Mouse (Mus musculus) left cerebral cortex, postnatal 14 days (tissue): ENCODE data around the gene Cend1. TPM values are rescaled to one million over a fixed set of nuclear protein-coding genes. Genes with fewer than 3 reads are reported as not detected.
"Not testable (repeated sequence)": the region's sequence is repeated elsewhere in the genome, so short reads cannot be mapped to it uniquely, and the experiment has no call there.

Source experiments
- DNase-seq, 2 experiments: peaks; one replicate each; pipeline ENCODE4 v3.0.0; 2021 to 2022; ENCODE audit warnings: low spot score in 2 of 2, mixed read lengths in 1 of 2
- intact Hi-C: fragments of 180-260 bp; cut with DNase I; formaldehyde crosslinking; loops from one replicate; pipeline ENCODE4 v1.15.1; 2025
- total RNA-seq, 2 experiments: library from RNA; stranded (reverse); gene quantifications; 2 replicates each; pipeline ENCODE4 v1.2.3; 2021

Cend1 gene
- total RNA-seq, 2 experiments from 2014 or later: 338 to 362 TPM

DNA sequence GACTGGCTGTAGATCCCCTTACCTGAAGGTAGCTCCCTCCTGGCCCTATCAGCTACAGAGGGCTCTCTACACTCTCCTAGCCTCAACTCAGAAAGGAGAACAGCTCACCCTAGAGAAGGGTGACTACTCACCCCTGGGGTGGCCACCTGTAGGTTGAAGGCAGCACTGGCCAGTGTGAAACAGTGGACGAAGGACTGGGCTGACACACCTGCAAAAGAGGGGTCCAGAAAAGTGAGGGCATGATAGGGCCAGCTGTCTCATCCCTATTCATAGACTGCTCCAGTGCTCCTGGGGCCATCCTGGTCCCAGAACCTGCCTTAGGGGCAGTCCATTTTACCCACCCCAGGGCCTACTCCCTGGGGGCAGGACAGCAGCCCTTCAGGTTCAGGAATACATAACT lies 17.6 kb downstream of the Cend1 start:
- DNase-seq: no peak
- intact Hi-C loops: no loop called here

GRCm38 (mm10) chr7:141410631-141411030 lies 18.7 kb downstream of the Cend1 start:
- DNase-seq: no peak
- intact Hi-C loops: no loop called here

GRCm38 (mm10) chr7:141408833-141409232 lies 20.5 kb downstream of the Cend1 start:
- intact Hi-C loops: loop anchor here (2.0 kb wide), 1 partner anchor 116 kb away; no protein-coding TSS in a partner anchor

DNA sequence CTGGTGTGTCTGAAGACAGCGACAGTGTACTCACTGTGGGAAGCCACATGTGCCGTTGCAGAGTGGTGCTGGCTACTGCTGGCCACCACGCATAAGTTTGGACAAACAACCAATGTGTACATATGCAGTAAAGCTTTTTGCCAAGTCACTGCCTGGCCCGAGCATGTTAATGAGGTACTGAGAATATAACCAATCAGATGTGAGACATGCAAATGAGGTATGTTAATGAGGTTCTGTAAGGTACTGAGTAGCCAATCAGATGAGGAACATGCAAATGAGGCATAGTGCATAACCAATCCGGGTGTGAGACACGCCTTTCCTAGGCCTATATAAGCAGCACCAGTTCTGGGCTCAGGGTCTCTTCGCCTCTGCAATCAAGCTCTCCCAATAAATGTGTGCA lies 21.6 kb downstream of the Cend1 start:
- intact Hi-C loops: loop anchor here (2.0 kb wide), 1 partner anchor 117 kb away; no protein-coding TSS in a partner anchor
- not testable (repeated sequence) for DNase-seq

More at GRCm38 (mm10) chr7:141408833-141409232, 20.5 kb downstream of the Cend1 start:
- peak; percentile 89 to 90 for DNase-seq

- intact Hi-C loops: no loop called here
- DNase-seq: no peak
Observed at GRCm38 (mm10) chr7:141405466-141405865, 23.8 kb downstream of the Cend1 start.

DNA sequence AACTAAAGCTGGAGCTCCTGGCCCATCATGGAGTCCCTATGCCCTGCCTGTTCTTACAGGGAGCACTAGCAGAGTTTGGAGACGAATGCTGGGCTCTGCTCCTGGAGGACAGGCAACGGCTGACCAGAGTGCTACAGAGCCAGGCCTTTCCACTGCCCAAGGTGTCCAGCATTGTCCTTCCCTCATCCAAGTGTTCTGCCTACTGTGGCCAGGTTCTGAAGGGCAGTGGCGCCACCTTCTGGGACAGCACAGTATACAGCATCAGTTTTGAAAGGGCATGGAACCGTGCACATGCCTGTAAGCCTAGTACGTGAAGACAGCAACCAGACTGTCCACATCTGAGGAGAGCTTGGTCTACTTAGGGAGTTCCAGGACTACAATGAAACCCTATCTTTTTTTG lies 26.0 kb downstream of the Cend1 start:
- intact Hi-C loops: no loop called here
- peak; percentile 36 to 58 for DNase-seq

DNA sequence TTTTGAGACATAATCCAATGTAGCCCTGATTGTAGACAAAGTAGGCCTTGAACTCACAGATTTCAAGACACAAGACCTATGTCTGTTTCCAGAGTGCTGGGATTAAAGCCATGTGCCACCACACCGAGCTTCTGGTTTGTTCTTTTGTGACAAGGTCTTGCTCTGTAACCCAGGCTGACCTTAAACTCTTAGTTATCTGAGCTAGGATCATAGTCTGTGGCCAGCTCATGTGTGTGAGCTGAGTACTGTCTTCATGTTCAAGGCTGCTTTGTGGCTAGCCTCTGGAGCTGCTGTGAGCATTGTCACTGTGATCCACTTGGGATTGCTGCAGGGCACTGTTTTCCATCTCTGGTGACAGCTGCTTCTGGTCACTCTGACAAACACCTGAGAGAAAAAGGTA lies 33.9 kb downstream of the Cend1 start:
- no peak for DNase-seq
- intact Hi-C loops: no loop called here

GRCm38 (mm10) chr7:141394771-141395170 lies 34.5 kb downstream of the Cend1 start:
- peak; percentile 51 to 82 for DNase-seq
- intact Hi-C loops: no loop called here

DNA sequence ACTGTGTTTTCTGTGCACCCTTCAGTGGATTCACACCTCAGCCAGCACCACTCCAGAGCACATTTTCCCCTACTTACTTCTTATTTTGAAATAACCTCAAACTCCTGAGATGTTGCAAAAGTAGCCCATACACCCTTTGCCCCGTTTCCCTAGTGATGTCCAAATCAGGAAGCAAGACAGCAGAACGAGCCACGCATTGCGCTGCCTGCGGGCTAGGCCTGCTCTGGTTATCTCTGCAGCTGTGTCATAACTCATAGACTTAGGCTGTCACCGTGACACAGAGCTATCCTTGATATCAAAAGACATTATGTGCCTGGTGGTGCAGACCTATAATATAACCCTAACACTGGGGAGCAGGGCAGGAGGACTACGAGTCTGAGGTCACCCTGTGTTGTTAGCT lies 35.1 kb downstream of the Cend1 start:
- no peak for DNase-seq
- intact Hi-C loops: no loop called here

DNA sequence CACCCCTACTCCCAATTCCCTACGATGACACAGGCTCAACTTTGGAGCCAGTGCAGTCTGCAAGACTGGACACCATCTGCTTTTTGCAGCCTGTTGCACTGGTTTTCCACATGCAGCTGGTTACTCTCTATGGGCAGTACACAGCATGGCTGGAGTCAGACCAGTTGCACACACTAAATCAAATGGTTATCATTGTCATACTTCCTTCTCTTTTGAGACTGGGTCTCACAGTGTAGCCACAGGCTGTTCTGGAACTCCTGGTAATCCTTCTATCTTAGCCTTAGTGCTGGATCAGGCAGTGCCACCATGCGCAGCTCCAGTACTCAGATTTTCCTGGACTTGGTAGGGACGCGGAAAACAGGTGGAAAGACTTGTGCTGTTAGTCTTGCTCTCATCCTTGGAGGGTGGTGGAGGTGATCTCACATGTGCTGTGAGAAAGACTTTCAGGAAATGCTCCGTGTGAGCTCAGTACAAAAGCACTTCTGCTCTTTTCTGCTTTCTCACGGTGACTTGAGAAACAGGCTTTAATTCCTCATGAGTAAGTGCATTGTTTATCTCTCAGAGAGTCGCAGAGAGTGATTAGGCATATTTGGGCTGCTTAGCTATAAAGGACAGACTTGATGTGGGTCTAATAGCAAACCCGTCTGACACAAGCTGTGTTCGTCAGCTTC lies 36.6 kb downstream of the Cend1 start:
- intact Hi-C loops: no loop called here
- no peak for DNase-seq

DNA sequence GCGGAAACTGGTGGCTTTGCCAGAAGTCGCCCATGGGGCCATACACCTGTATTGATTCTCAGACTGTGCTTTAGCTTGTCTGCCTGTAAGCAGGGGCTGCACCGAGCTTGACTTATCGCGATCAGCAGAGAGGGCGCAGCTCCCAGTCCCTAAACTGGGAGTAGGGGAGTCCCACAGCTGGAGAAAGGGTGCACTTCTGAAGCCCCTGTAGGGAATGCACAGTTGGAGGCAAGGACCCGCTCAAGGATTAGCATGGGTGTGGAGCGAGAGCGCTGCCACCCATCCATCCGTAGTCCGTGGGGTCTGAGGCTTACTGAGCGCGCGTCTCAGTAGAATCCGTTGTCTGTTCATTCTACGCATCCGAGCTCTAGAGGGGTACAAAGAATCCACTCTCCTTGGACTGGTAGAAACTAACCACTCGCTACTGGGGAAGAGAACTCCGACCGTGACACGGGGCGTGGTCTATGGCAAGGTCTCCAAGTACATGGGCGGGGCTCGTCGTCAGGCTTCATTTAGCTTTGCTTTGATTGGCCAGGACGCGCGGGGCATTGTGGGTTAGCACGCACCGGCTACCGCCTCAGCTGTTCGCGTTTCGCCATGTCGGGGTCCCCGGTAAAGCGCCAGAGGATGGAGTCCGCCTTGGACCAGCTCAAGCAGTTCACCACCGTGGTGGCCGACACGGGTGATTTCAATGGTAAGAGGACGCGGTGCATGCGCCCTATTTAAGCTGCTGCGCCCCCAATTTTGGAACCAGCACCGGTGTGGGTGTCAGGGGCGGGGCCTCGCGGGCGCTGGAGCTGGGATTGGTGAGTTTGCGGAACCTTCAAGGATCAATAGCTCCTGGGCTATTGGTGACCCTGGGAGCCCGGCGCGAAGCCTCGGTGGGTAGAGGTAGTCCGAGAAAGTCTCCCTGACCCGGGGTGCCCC lies 37.4 kb downstream of the Cend1 start, which contains the start of gene Taldo1:
TSS of gene Taldo1 (plus strand) at position 575 of the 927 bp plus-strand sequence.
- DNase-seq: peak; percentile 95 to 96
- intact Hi-C loops: no loop called here

GRCm38 (mm10) chr7:141390326-141391259 lies 38.7 kb downstream of the Cend1 start:
- DNase-seq: no peak
- intact Hi-C loops: no loop called here

DNA sequence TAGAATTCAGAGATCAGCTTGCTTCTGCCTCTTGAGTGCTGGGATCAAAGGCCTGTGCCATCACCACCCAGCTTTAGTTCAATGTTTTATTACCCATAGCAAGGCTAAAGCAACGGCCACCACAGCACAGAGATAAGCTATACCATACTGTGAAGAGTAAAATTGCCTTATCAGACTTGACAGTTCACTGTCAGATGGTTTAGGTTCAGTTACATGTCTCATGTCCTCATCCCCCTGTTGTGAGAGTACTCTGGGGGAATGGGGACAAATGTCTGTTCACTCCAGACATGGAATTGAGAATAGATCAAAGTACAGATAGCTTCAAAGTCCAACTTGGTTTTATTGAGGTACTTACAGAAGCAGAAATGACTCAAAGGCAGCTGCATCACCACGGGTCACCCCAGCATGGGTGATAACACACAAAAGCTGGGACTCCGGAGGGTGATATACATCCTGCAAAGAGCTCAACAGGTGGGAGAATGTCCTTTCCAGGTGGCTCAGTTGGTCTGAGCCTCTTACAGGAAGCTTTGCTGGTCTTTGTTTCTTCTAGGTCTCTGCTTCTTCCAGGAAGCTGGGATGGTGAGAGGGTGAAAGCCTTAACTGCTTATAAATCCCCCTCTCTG lies 40.7 kb downstream of the Cend1 start:
- no peak for DNase-seq
- intact Hi-C loops: no loop called here

- intact Hi-C loops: no loop called here
- no peak for DNase-seq
Observed at GRCm38 (mm10) chr7:141387807-141388486, 41.3 kb downstream of the Cend1 start.

DNA sequence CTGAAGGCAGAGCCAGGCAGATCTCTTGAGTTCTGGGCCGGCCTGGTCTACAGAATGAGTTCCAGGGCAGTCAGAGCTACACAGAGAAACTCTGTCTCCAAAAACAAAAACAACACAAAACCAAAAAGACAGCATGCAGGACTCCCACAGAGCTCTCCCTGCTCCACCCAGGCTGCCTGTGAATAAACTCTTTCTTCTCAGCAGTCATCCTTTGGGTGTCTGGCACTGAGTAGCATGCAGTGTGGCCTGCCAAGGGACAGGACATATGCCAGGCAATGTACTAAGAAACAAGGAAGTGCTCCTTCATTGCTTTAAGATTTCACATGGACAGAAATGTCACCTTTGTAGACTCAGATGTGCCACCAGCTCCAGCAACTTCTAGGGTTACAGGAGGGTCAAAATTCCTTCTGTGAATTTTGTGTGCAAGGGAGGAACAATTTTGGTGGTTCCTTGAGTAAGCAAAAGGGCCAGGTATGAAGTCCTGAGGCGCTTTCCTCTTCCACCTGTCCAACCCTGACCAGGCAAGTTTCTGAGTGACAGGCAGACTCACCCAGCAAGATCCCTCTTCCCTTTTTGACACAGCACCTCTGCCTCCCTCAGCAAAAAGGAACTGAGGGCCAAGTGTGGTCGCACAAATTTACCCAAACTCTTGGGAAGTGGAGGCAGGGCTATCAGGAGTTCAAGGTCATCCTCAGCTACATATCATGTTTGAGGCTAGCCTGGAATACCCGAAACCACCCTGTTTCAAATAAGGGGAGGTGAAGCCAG lies 48.0 kb downstream of the Cend1 start:
- DNase-seq: no peak
- intact Hi-C loops: no loop called here

DNA sequence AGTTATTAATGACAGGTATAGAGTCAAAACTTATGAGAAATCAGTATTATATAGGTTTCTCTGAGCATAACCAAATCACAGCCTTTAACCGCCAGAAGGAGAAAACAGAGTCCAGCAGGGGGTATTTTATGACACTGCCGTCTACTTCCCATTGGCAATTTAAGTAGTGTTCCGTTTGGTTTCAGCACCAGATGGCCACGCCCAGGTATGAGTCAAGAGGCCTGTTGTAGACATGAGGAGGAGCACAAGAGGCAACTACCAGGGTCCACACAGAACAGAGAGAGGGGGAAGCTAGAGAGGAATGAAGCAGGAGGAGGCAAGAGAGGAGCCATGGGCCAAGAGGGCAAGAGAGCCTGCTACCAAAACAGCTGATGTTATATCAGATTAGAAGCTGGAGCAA lies 49.7 kb downstream of the Cend1 start:
- intact Hi-C loops: no loop called here
- no peak for DNase-seq
